Mouse (Mus musculus): ENCODE data around the gene Lctl. TPM values are rescaled to one million over a fixed set of nuclear protein-coding genes. Genes with fewer than 3 reads are reported as not detected.

Gene Lctl
- polyA plus RNA-seq, 1 experiment from 2014 or later, result not detected

DNA sequence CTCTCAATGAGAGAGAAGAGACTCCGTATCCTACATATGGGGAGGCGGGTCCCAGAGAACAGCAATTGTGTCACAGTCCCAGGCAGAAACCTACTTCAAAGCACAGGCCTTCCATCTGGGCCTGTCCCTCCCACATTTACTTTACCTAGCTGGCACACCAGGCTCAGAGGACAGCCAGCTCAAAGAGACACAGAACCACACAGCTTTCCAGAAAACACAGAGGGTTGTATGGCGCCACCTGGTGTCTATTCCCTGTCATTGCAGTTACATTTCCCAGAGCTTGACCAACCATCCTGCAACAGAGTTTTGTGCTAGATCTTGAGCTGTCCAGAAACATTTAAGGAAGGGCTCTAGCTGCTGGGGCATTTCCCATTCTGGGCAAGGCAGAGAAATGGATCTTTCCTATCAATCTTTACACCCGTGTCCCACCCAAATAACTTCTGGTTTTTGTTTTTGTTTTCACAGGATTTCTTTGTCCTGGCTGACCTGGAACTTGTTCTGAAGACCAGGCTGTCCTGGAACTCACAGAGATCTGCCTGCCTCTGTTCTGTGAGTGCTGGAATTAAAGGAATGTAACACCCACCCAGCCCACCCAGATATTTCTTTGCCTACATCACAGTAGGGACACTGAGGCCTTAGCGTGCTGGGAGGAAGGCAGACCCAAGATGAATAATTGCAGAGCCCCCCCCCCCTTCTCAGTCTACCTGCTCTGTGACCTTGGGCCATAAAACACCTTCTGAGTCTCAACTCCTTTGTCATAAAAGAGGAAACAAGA is 29.3 kb upstream of the Lctl start:
- Histone ChIP-seq H3K4me3 (no peak overlapping the region), H3K27me3 (peaks cover 32% of the 10 kb centered on the region), H3K4me1 (replicated peaks) (peaks cover 15% of the 10 kb centered on the region), H3K9me3 (no peaks in the 10 kb centered on the region), H3K27ac (replicated peaks) (no peak overlapping the region), H3K36me3 (no peaks in the 10 kb centered on the region), H3K4me2 (no peak overlapping the region), H3K9ac (no peak overlapping the region)
- WGBS, result 39% methylated on average over 5 of the region's 5 CpGs
- peak; percentile 64; the same call in 1 of the 2 replicates for ATAC-seq (ENCODE audit: low read depth)

DNA sequence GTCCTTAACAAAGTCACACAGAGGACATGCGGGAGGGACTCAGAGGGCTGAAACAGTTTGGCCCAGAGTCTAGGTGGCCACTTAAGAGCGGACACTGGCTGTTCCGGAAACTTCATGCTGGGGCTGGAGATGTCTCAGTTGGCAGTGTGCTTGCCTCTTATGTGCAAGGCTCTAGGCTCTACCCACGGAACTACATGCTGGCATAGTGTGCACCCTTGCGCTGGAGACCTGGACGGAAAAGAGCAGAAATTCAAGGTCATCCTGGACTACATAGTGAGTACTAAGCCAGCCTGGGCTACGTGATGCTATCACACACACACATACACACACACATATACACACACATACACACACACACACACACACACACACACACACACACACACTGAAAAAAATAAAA is 28.6 kb upstream of the Lctl start:
- H3K4me1 ChIP-seq (replicated peaks), result peaks cover 16% of the 10 kb centered on the region
- ATAC-seq (ENCODE audit: low read depth), result no peak
- no peaks in the 10 kb centered on the region for H3K9me3 ChIP-seq
- 92% methylated on average over 7 of the region's 7 CpGs for WGBS
- no peak overlapping the region for H3K4me3 ChIP-seq
- no peak overlapping the region for H3K9ac ChIP-seq
- no peak overlapping the region for H3K4me2 ChIP-seq
- peaks cover 25% of the 10 kb centered on the region for H3K27me3 ChIP-seq
- H3K27ac ChIP-seq (replicated peaks), result no peak overlapping the region
- no peaks in the 10 kb centered on the region for H3K36me3 ChIP-seq

DNA sequence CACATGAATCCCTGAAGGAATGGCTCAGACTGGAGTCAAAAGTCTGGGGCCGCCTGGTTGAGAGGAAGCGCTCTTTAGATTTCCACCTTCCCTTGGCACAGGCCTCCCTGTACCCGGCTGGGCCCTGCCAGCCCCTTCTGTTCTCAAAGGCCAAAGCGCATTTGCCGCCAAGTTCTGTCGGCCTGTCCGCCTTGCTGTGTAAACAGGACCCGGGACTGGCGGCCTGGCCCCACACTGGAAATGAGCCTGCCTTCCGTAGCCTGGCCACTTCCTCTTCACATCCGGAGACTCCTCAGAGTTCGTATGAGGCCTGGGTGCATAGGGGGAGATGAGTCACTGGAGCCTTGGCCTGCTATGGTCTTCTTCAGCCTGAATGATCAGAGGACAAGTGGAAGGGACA is 27.9 kb upstream of the Lctl start:
- H3K4me2 ChIP-seq, result no peak overlapping the region
- no peak for ATAC-seq (ENCODE audit: low read depth)
- no peaks in the 10 kb centered on the region for H3K9me3 ChIP-seq
- 81% methylated on average over 12 of the region's 12 CpGs for WGBS
- no peak overlapping the region for H3K4me3 ChIP-seq
- H3K9ac ChIP-seq, result no peak overlapping the region
- H3K4me1 ChIP-seq (replicated peaks), result peaks cover 21% of the 10 kb centered on the region
- peaks cover 18% of the 10 kb centered on the region for H3K27me3 ChIP-seq
- H3K36me3 ChIP-seq, result no peaks in the 10 kb centered on the region
- peak overlapping the region; percentile 4; the same call in 1 of the 2 replicates for H3K27ac ChIP-seq (replicated peaks)

DNA sequence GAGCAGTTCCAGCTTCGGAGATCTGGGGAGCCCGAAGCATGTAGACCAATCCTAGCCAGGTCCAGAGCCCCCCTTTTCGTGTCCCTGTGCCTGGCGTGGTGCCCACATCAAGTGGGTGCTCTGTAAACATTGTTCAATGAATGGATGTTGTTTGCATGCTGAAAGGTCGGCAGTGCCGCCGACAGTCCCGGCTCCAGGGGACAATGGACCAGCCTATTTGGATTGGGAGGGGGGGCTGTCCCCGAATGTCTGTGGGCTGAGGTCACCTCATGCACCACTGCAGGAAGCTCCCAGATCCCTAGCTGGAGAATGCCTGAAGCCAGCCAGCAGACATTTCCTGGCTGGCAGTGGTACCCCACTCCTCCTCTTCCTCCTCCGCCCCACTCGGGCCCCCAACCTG is 22.9 kb upstream of the Lctl start:
- no peak overlapping the region for H3K27ac ChIP-seq (replicated peaks)
- no peak for ATAC-seq (ENCODE audit: low read depth)
- no peaks in the 10 kb centered on the region for H3K9me3 ChIP-seq
- no peaks in the 10 kb centered on the region for H3K27me3 ChIP-seq
- no peak overlapping the region for H3K4me2 ChIP-seq
- H3K9ac ChIP-seq, result no peak overlapping the region
- no peak overlapping the region for H3K4me3 ChIP-seq
- H3K4me1 ChIP-seq (replicated peaks), result peaks cover 19% of the 10 kb centered on the region
- 46% methylated on average over 11 of the region's 11 CpGs for WGBS
- H3K36me3 ChIP-seq, result no peaks in the 10 kb centered on the region

DNA sequence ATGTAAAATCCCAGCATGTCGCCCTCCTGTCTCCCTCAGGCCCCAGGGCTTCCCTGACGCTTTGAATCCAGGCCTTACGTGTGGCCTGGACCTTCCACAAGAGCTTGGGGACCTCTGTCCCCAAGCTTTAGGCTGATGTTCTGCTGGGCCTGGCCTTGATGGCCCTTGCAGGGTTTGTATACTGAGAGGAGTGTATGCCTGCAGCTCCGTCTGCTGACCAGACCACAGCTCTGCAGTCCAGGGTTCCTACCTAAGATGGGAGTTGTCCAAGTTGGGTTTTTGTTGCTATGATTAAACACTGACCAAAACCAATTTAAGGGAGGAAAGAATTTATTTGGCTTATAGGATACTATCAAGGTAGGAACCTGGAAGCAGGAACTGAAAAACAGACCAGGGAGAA is 18.7 kb upstream of the Lctl start:
- H3K4me2 ChIP-seq, result no peak overlapping the region
- H3K9me3 ChIP-seq, result no peaks in the 10 kb centered on the region
- peaks cover 19% of the 10 kb centered on the region for H3K4me1 ChIP-seq (replicated peaks)
- H3K36me3 ChIP-seq, result no peaks in the 10 kb centered on the region
- no peak for ATAC-seq (ENCODE audit: low read depth)
- no peak overlapping the region for H3K4me3 ChIP-seq
- WGBS, result 59% methylated on average over 4 of the region's 4 CpGs
- no peak overlapping the region for H3K27ac ChIP-seq (replicated peaks)
- H3K9ac ChIP-seq, result no peak overlapping the region
- no peaks in the 10 kb centered on the region; the same call in 1 of the 2 replicates for H3K27me3 ChIP-seq

GRCm38 (mm10) chr9:64100442-64100841 is 16.5 kb upstream of the Lctl start:
- Histone ChIP-seq H3K4me3 (no peak overlapping the region), H3K4me1 (replicated peaks) (no peaks in the 10 kb centered on the region), H3K27ac (replicated peaks) (no peak overlapping the region), H3K4me2 (no peak overlapping the region), H3K9me3 (no peaks in the 10 kb centered on the region), H3K9ac (no peak overlapping the region), H3K36me3 (no peaks in the 10 kb centered on the region), H3K27me3 (no peaks in the 10 kb centered on the region; the same call in 1 of the 2 replicates)
- WGBS, result 4% methylated on average over 4 of the region's 4 CpGs
- ATAC-seq (ENCODE audit: low read depth), result no peak

DNA sequence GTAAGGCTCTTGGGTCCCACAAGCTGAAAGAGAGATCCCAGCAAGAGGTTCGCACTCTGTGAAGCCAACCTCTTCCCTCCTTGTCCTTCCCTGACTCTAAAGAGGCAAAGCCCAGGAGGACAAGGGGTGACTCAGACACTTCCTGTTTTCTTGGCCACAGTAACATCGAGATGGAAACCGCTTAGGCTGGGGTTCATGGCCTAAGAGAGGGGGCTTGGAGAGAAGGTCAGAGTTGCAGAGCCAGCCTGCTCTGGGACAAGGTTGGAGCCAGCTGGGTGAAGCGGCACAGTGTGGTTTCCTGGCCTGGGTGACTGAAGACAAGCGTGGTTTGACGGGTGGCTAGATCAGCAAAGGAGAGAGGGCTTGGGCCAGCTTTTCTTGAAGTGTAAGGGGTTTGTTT is 11.6 kb upstream of the Lctl start:
- H3K9ac ChIP-seq, result no peak overlapping the region
- no peak for ATAC-seq (ENCODE audit: low read depth)
- no peak overlapping the region for H3K27ac ChIP-seq (replicated peaks)
- no peaks in the 10 kb centered on the region for H3K9me3 ChIP-seq
- no peaks in the 10 kb centered on the region for H3K36me3 ChIP-seq
- 89% methylated on average over 6 of the region's 6 CpGs for WGBS
- H3K27me3 ChIP-seq, result no peaks in the 10 kb centered on the region; the same call in 1 of the 2 replicates
- H3K4me1 ChIP-seq (replicated peaks), result no peaks in the 10 kb centered on the region
- H3K4me2 ChIP-seq, result no peak overlapping the region
- H3K4me3 ChIP-seq, result no peak overlapping the region

GRCm38 (mm10) chr9:64110502-64110901 is 6.4 kb upstream of the Lctl start:
- 96% methylated on average over 16 of the region's 16 CpGs for WGBS

DNA sequence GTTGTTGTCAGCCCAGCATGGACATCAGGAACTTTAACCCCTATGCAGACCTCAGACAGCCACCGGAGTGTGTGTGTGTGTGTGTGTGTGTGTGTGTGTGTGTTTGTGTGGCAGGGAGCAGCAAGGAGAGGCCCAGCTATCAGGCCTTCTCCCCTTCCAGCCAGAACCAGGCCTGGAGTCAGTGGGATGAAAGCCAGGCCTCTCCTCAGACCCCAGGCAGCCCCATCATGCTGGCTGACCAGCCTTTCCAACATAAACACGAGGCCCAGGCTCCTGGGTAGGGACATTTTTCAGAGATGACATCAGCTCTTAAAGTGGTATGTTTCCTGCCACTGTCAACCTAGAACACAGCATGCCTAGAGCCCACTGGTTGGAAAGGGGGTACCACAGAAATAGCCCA is 2.3 kb upstream of the Lctl start:
- ATAC-seq (ENCODE audit: low read depth), result no peak
- Histone ChIP-seq H3K4me1 (replicated peaks) (no peaks in the 10 kb centered on the region), H3K27ac (replicated peaks) (no peak overlapping the region), H3K9me3 (no peaks in the 10 kb centered on the region), H3K36me3 (no peaks in the 10 kb centered on the region), H3K9ac (no peak overlapping the region), H3K4me3 (no peak overlapping the region), H3K27me3 (no peaks in the 10 kb centered on the region), H3K4me2 (no peak overlapping the region)
- WGBS, result 56% methylated on average over 2 of the region's 2 CpGs

More at GRCm38 (mm10) chr9:64110502-64110901, 6.4 kb upstream of the Lctl start:
- no peak for ATAC-seq (ENCODE audit: low read depth)
- Histone ChIP-seq H3K9me3 (no peaks in the 10 kb centered on the region), H3K36me3 (no peaks in the 10 kb centered on the region), H3K4me1 (replicated peaks) (no peaks in the 10 kb centered on the region), H3K27me3 (no peaks in the 10 kb centered on the region), H3K27ac (replicated peaks) (no peak overlapping the region), H3K4me2 (no peak overlapping the region), H3K4me3 (no peak overlapping the region), H3K9ac (no peak overlapping the region)

- Histone ChIP-seq H3K27ac (replicated peaks) (no peak overlapping the region), H3K27me3 (no peaks in the 10 kb centered on the region), H3K4me2 (no peak overlapping the region), H3K36me3 (no peaks in the 10 kb centered on the region), H3K9me3 (no peaks in the 10 kb centered on the region), H3K4me1 (replicated peaks) (no peaks in the 10 kb centered on the region), H3K4me3 (no peak overlapping the region), H3K9ac (no peak overlapping the region)
- 88% methylated on average over 6 of the region's 6 CpGs for WGBS
- no peak for ATAC-seq (ENCODE audit: low read depth)
Measured at GRCm38 (mm10) chr9:64115756-64116155, 1.2 kb upstream of the Lctl start.

DNA sequence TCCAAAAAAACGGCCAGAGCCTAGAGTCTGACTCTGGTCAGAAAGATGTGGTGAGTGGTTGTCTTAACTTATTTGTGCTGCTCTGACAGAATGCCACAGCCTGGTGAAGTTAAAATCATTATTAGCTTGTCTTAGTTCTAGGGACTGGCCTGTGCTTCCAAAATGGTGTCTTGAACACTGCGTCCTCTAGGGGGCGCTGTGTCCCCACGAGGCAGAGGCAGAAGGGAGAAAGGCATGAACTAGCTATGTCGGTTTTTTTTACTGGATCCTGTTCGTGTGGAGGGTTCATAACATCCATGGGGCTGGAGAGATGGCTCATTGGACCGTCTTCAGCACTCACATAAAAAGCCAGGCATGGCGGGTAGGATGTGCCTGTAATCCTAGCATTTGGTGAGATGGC is 3.0 kb downstream of the Lctl start:
- no peaks in the 10 kb centered on the region for H3K4me1 ChIP-seq (replicated peaks)
- no peaks in the 10 kb centered on the region for H3K36me3 ChIP-seq
- H3K4me3 ChIP-seq, result no peak overlapping the region
- H3K9me3 ChIP-seq, result no peaks in the 10 kb centered on the region
- H3K9ac ChIP-seq, result no peak overlapping the region
- H3K4me2 ChIP-seq, result no peak overlapping the region
- no peak overlapping the region for H3K27ac ChIP-seq (replicated peaks)
- no peaks in the 10 kb centered on the region for H3K27me3 ChIP-seq
- ATAC-seq (ENCODE audit: low read depth), result no peak
- WGBS, result 33% methylated on average over 8 of the region's 8 CpGs

GRCm38 (mm10) chr9:64120584-64121277 is 3.8 kb downstream of the Lctl start:
- H3K4me3 ChIP-seq, result no peak overlapping the region
- 38% methylated on average over 11 of the region's 11 CpGs for WGBS
- H3K36me3 ChIP-seq, result no peaks in the 10 kb centered on the region
- no peak overlapping the region for H3K4me2 ChIP-seq
- no peaks in the 10 kb centered on the region for H3K9me3 ChIP-seq
- ATAC-seq (ENCODE audit: low read depth), result no peak
- H3K9ac ChIP-seq, result no peak overlapping the region
- H3K27ac ChIP-seq (replicated peaks), result no peak overlapping the region
- H3K27me3 ChIP-seq, result no peaks in the 10 kb centered on the region
- H3K4me1 ChIP-seq (replicated peaks), result no peaks in the 10 kb centered on the region

All from neural tube, embryonic 13.5 days (tissue).